Mouse (Mus musculus): ENCODE data around the gene A4galt. TPM values are rescaled to one million over a fixed set of nuclear protein-coding genes. Genes with fewer than 3 reads are reported as not detected.

The A4galt gene
- total and polyA plus RNA-seq, 3 experiments: not detected

GRCm38 (mm10) chr15:83221721-83222120 lies 29.9 kb downstream of the A4galt start:
- Histone ChIP-seq H3K4me1 (ENCODE audit: control insufficient read depth in 1 of 2, insufficient read depth in 2 of 2, low read length in 2 of 2) (no peaks in the 10 kb centered on the region), H3K4me3 (ENCODE audit: control insufficient read depth in 1 of 2, insufficient read depth in 1 of 2, low read depth in 2 of 2, low read length in 2 of 2) (no peak overlapping the region), H3K79me2 (ENCODE audit: control insufficient read depth, insufficient read depth, low read length, poor library complexity) (no peaks in the 10 kb centered on the region), H3K36me3 (ENCODE audit: control insufficient read depth in 1 of 2, insufficient read depth in 2 of 2, low read length in 2 of 2) (no peaks in the 10 kb centered on the region), H3K9ac (ENCODE audit: control insufficient read depth, low read depth, low read length, poor library complexity, severe bottlenecking) (no peak overlapping the region), H3K9me3 (replicated peaks; ENCODE audit: insufficient read depth, low read length) (no peaks in the 10 kb centered on the region), H3K27me3 (ENCODE audit: control insufficient read depth in 1 of 2, insufficient read depth in 2 of 2, low read length in 2 of 2) (peaks cover 1 to 4% of the 10 kb centered on the region in 2 experiments; a peak in 1 of 4 replicates), H3K27ac (ENCODE audit: control insufficient read depth, low read depth, low read length) (no peak overlapping the region)
- DNase-seq (ENCODE audit: low read depth, low spot score): no peak
- no peak for TF ChIP-seq MAX (IDR thresholded peaks at IDR 0.05; ENCODE audit: low read length)

GRCm38 (mm10) chr15:83220368-83221013 lies 31.1 kb downstream of the A4galt start:
- no peak for TF ChIP-seq MEF2A (IDR thresholded peaks at IDR 0.05; ENCODE audit: extremely low read depth, insufficient replicate concordance, low read depth, low read length, poor library complexity, severe bottlenecking)
- TF ChIP-seq TAL1 (IDR thresholded peaks at IDR 0.05; ENCODE audit: low read length): no peak
- no peak for TF ChIP-seq UBTF (IDR thresholded peaks at IDR 0.05; ENCODE audit: borderline replicate concordance, insufficient read depth, low read depth, low read length)
- no peak for TF ChIP-seq POLR2AphosphoS5 (IDR thresholded peaks at IDR 0.05; ENCODE audit: borderline replicate concordance, low read depth, low read length)
- no peak for TF ChIP-seq SMC3 (IDR thresholded peaks at IDR 0.05; ENCODE audit: low read depth, low read length)
- TF ChIP-seq TCF12 (IDR thresholded peaks at IDR 0.05; ENCODE audit: low read depth, low read length): no peak
- no peak for TF ChIP-seq USF1 (IDR thresholded peaks at IDR 0.05; ENCODE audit: low read depth, low read length)
- TF ChIP-seq MAFK (IDR thresholded peaks at IDR 0.05; ENCODE audit: borderline replicate concordance, low read depth, low read length): no peak
- TF ChIP-seq TBP (IDR thresholded peaks at IDR 0.05; ENCODE audit: low read depth, low read length): no peak
- TF ChIP-seq E2F4 (IDR thresholded peaks at IDR 0.05; ENCODE audit: borderline replicate concordance, low read depth, low read length): no peak
- no peak for TF ChIP-seq NELFE (IDR thresholded peaks at IDR 0.05; ENCODE audit: low read depth, low read length)
- TF ChIP-seq HCFC1 (IDR thresholded peaks at IDR 0.05; ENCODE audit: low read depth, low read length): no peak
- TF ChIP-seq KAT2A (conservative IDR thresholded peaks at IDR 0.05; ENCODE audit: low read depth, low read length): no peak
- no peak for TF ChIP-seq BHLHE40 (IDR thresholded peaks at IDR 0.05; ENCODE audit: borderline replicate concordance, low read depth, low read length)
- no peak for TF ChIP-seq ZNF384 (IDR thresholded peaks at IDR 0.05; ENCODE audit: low read depth, low read length)
- no peak overlapping the region for H3K27ac ChIP-seq (ENCODE audit: control insufficient read depth, low read depth, low read length)
- no peaks in the 10 kb centered on the region for H3K9me3 ChIP-seq (replicated peaks; ENCODE audit: insufficient read depth, low read length)
- DNase-seq (ENCODE audit: low read depth, low spot score): no peak
- H3K9ac ChIP-seq (ENCODE audit: control insufficient read depth, low read depth, low read length, poor library complexity, severe bottlenecking): no peak overlapping the region
- peaks cover 1 to 4% of the 10 kb centered on the region in 2 experiments; a peak in 1 of 4 replicates for H3K27me3 ChIP-seq (ENCODE audit: control insufficient read depth in 1 of 2, insufficient read depth in 2 of 2, low read length in 2 of 2)
- H3K36me3 ChIP-seq (ENCODE audit: control insufficient read depth in 1 of 2, insufficient read depth in 2 of 2, low read length in 2 of 2): no peaks in the 10 kb centered on the region
- no peaks in the 10 kb centered on the region for H3K4me1 ChIP-seq (ENCODE audit: control insufficient read depth in 1 of 2, insufficient read depth in 2 of 2, low read length in 2 of 2)
- no peak overlapping the region for H3K4me3 ChIP-seq (ENCODE audit: control insufficient read depth in 1 of 2, insufficient read depth in 1 of 2, low read depth in 2 of 2, low read length in 2 of 2)
- no peaks in the 10 kb centered on the region for H3K79me2 ChIP-seq (ENCODE audit: control insufficient read depth, insufficient read depth, low read length, poor library complexity)

Measured in MEL (cell line).